Mouse (Mus musculus): ENCODE data around the gene Dnah2. TPM values are rescaled to one million over a fixed set of nuclear protein-coding genes. Genes with fewer than 3 reads are reported as not detected.

Gene Dnah2
- polyA plus RNA-seq, 1 experiment from 2014 or later, result 1.3 TPM

GRCm38 (mm10) chr11:69516661-69517060 is 32.2 kb downstream of the Dnah2 start:
- no peak for TF ChIP-seq CTCF (IDR thresholded peaks at IDR 0.05)
- TF ChIP-seq EP300 (IDR thresholded peaks at IDR 0.05), result no peak
- Histone ChIP-seq H3K27ac (ENCODE audit: low read length) (no peak overlapping the region), H3K36me3 (ENCODE audit: insufficient read depth, low read length) (no peaks in the 10 kb centered on the region), H3K4me2 (replicated peaks; ENCODE audit: low read depth, low read length) (no peak overlapping the region), H3K27me3 (replicated peaks; ENCODE audit: insufficient read depth, low read length) (no peaks in the 10 kb centered on the region), H3K9ac (replicated peaks; ENCODE audit: low read depth) (no peak overlapping the region), H3K4me1 (ENCODE audit: insufficient read depth, low read depth, low read length) (no peaks in the 10 kb centered on the region), H3K4me3 (ENCODE audit: low read depth, low read length) (no peak overlapping the region), H3K9me3 (ENCODE audit: low read length) (no peaks in the 10 kb centered on the region)
- ATAC-seq (no peak), DNase-seq (ENCODE audit: low spot score) (peak; percentile 13)
- 48% methylated on average over 3 of the region's 3 CpGs for WGBS

- no peaks in the 10 kb centered on the region for H3K27me3 ChIP-seq (replicated peaks; ENCODE audit: insufficient read depth, low read length)
- no peak overlapping the region for H3K4me3 ChIP-seq (ENCODE audit: low read depth, low read length)
- no peak overlapping the region for H3K4me2 ChIP-seq (replicated peaks; ENCODE audit: low read depth, low read length)
- no peak for ATAC-seq
- TF ChIP-seq EP300 (IDR thresholded peaks at IDR 0.05), result no peak
- no peak for TF ChIP-seq CTCF (IDR thresholded peaks at IDR 0.05)
- no peak overlapping the region for H3K9ac ChIP-seq (replicated peaks; ENCODE audit: low read depth)
- H3K36me3 ChIP-seq (ENCODE audit: insufficient read depth, low read length), result no peaks in the 10 kb centered on the region
- 41% methylated on average over 15 of the region's 15 CpGs for WGBS
- no peaks in the 10 kb centered on the region for H3K4me1 ChIP-seq (ENCODE audit: insufficient read depth, low read depth, low read length)
- H3K27ac ChIP-seq (ENCODE audit: low read length), result no peak overlapping the region
- no peaks in the 10 kb centered on the region for H3K9me3 ChIP-seq (ENCODE audit: low read length)
- no peak for DNase-seq (ENCODE audit: low spot score)
Measured at GRCm38 (mm10) chr11:69516151-69516640, 32.7 kb downstream of the Dnah2 start.

- no peaks in the 10 kb centered on the region for H3K9me3 ChIP-seq (ENCODE audit: low read length)
- WGBS, result 7% methylated on average over 6 of the region's 6 CpGs
- peak; percentile 91 for DNase-seq (ENCODE audit: low spot score)
- no peak overlapping the region for H3K27ac ChIP-seq (ENCODE audit: low read length)
- H3K36me3 ChIP-seq (ENCODE audit: insufficient read depth, low read length), result no peaks in the 10 kb centered on the region
- H3K9ac ChIP-seq (replicated peaks; ENCODE audit: low read depth), result no peak overlapping the region
- no peak overlapping the region for H3K4me2 ChIP-seq (replicated peaks; ENCODE audit: low read depth, low read length)
- TF ChIP-seq CTCF (IDR thresholded peaks at IDR 0.05) (peak; percentile 87), EP300 (IDR thresholded peaks at IDR 0.05) (peak; percentile 40; the same call in 1 of the 2 replicates)
- peak; percentile 73 for ATAC-seq
- no peak overlapping the region for H3K4me3 ChIP-seq (ENCODE audit: low read depth, low read length)
- H3K4me1 ChIP-seq (ENCODE audit: insufficient read depth, low read depth, low read length), result no peaks in the 10 kb centered on the region
- H3K27me3 ChIP-seq (replicated peaks; ENCODE audit: insufficient read depth, low read length), result no peaks in the 10 kb centered on the region
Measured at GRCm38 (mm10) chr11:69513840-69514239, 35.1 kb downstream of the Dnah2 start.

- H3K9me3 ChIP-seq (ENCODE audit: low read length), result no peaks in the 10 kb centered on the region
- 27% methylated on average over 7 of the region's 7 CpGs for WGBS
- H3K4me3 ChIP-seq (ENCODE audit: low read depth, low read length), result no peak overlapping the region
- no peak overlapping the region for H3K27ac ChIP-seq (ENCODE audit: low read length)
- H3K27me3 ChIP-seq (replicated peaks; ENCODE audit: insufficient read depth, low read length), result no peaks in the 10 kb centered on the region
- H3K9ac ChIP-seq (replicated peaks; ENCODE audit: low read depth), result no peak overlapping the region
- no peak for TF ChIP-seq CTCF (IDR thresholded peaks at IDR 0.05)
- no peak for TF ChIP-seq EP300 (IDR thresholded peaks at IDR 0.05)
- DNase-seq (ENCODE audit: low spot score) (no peak), ATAC-seq (no peak)
- no peaks in the 10 kb centered on the region for H3K36me3 ChIP-seq (ENCODE audit: insufficient read depth, low read length)
- no peaks in the 10 kb centered on the region for H3K4me1 ChIP-seq (ENCODE audit: insufficient read depth, low read depth, low read length)
- H3K4me2 ChIP-seq (replicated peaks; ENCODE audit: low read depth, low read length), result no peak overlapping the region
Measured at GRCm38 (mm10) chr11:69510796-69511496, 38.0 kb downstream of the Dnah2 start.

- TF ChIP-seq EP300 (IDR thresholded peaks at IDR 0.05) (peak; percentile 52), CTCF (IDR thresholded peaks at IDR 0.05) (no peak)
- 22% methylated on average over 4 of the region's 4 CpGs for WGBS
- Histone ChIP-seq H3K36me3 (ENCODE audit: insufficient read depth, low read length) (no peaks in the 10 kb centered on the region), H3K4me2 (replicated peaks; ENCODE audit: low read depth, low read length) (no peak overlapping the region), H3K4me1 (ENCODE audit: insufficient read depth, low read depth, low read length) (peaks cover 10% of the 10 kb centered on the region; the same call in 1 of the 2 replicates), H3K4me3 (ENCODE audit: low read depth, low read length) (no peak overlapping the region), H3K27ac (ENCODE audit: low read length) (no peak overlapping the region), H3K9ac (replicated peaks; ENCODE audit: low read depth) (no peak overlapping the region), H3K27me3 (replicated peaks; ENCODE audit: insufficient read depth, low read length) (no peaks in the 10 kb centered on the region), H3K9me3 (ENCODE audit: low read length) (no peaks in the 10 kb centered on the region)
- ATAC-seq (peak; percentile 83), DNase-seq (ENCODE audit: low spot score) (peak; percentile 80)
Measured at GRCm38 (mm10) chr11:69503863-69504280, 45.0 kb downstream of the Dnah2 start.

- no peaks in the 10 kb centered on the region for H3K9me3 ChIP-seq (ENCODE audit: low read length)
- H3K4me3 ChIP-seq (ENCODE audit: low read depth, low read length), result no peak overlapping the region
- H3K27me3 ChIP-seq (replicated peaks; ENCODE audit: insufficient read depth, low read length), result no peaks in the 10 kb centered on the region
- H3K4me2 ChIP-seq (replicated peaks; ENCODE audit: low read depth, low read length), result peak overlapping the region; percentile 38
- no peak overlapping the region for H3K9ac ChIP-seq (replicated peaks; ENCODE audit: low read depth)
- no peaks in the 10 kb centered on the region for H3K36me3 ChIP-seq (ENCODE audit: insufficient read depth, low read length)
- WGBS, result 15% methylated on average over 9 of the region's 9 CpGs
- peaks cover 10% of the 10 kb centered on the region; the same call in 1 of the 2 replicates for H3K4me1 ChIP-seq (ENCODE audit: insufficient read depth, low read depth, low read length)
- no peak overlapping the region for H3K27ac ChIP-seq (ENCODE audit: low read length)
- TF ChIP-seq EP300 (IDR thresholded peaks at IDR 0.05) (peak; percentile 37; the same call in 1 of the 2 replicates), CTCF (IDR thresholded peaks at IDR 0.05) (no peak)
- ATAC-seq (peak; percentile 64), DNase-seq (ENCODE audit: low spot score) (peak; percentile 68)
Measured at GRCm38 (mm10) chr11:69501555-69501954, 47.4 kb downstream of the Dnah2 start.

All from lung, postnatal 0 days (tissue).